Mouse (Mus musculus): Measurements from ENCODE around the gene Pms1.
A peak's percentile ranks its signal among the peaks of the same experiment; 100 is the strongest.
"Not testable (repeated sequence)": the region's sequence is repeated elsewhere in the genome, so short reads cannot be mapped to it uniquely, and the experiment has no call there.

Pms1 gene

GRCm38 (mm10) chr1:53296581-53297383, at the start of gene Pms1, which contains the start of the genes Ormdl1 and Gm28778:
Gene Pms1, minus strand, starts transcription at chr1:53297018.
Gene Ormdl1, plus strand, starts transcription at chr1:53297095.
Gene Gm28778, plus strand, starts transcription at chr1:53297111.
- DNase-seq: peak; percentile 97

DNA sequence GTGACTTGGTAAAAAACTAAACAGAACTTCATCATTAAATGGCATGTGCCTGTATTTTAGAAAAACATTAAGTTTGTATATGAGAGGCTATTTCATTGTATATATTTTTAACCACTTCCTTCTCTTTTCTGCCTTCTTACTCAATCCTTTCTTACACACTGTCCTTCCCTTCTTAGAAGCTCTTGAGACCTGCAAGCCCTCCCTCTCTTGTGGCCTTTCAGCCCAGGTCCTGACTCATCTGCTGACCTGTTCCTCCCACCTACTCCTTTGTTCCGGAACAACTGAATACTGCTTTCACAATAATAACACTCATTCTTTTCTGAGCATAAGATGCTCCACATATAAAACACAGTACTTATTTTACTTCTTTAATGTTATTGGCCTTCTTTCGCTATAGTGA, 44.3 kb upstream of the Pms1 start:
- no peak for DNase-seq

- DNase-seq: not testable (repeated sequence)
Observed at GRCm38 (mm10) chr1:53337403-53337802, 40.6 kb upstream of the Pms1 start.

DNA sequence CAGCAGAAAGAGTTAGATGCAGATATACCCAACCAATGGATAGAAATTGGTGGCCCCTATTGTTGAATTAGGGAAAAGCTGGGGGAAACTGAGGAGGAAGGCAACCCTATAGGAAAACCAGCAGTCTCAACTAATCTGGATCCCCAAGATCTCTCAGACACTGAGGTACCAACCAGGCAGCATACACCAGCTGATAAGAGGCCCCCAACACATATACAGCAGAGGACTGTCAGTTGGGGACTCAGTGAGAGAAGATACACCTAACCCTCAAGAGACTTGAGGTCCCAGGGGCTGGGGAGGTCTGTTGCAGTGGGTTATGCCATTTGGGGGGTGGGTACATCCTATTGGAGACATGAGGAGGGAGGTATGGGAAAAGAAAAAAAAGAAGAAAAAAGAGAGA, 38.6 kb upstream of the Pms1 start:
- no peak for DNase-seq

DNA sequence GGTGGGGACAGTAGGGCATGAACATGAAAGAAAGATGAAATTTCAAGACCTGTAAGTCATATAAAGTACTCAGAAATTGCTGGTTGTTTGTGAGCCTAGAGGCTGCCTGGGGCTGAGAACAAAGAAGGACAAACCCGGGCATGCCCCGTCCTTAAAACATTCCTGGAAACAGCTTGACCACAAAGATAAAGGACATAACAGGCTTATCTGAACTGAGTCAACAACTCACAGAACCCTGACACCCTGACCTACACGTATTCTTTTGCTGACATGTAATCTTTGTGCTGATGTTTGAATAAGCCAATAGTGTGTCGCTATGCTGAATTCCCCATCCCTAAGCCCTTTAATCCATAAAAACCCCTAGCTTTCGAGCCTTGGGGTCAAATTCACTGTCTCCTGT, 36.7 kb upstream of the Pms1 start:
- not testable (repeated sequence) for DNase-seq

GRCm38 (mm10) chr1:53324827-53325494, 28.1 kb upstream of the Pms1 start:
- no peak for DNase-seq

DNA sequence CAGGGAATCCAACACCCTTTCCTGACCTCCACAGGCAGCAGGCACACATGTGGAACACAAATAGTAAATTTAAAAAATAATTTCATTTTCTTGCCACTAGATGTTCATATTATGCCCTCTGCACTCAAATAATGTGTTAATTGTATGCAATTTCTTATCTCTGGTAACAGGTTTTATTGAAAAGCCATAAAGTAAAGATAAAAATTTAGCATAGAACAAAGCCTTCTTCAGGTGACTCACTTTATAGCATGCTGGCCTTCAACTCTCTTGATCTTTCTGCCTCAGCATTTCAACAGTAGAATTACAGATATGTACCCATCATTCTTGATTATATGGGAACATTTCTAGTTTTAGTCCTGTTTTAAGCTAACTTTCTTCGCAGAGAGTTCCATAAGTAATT, 27.5 kb upstream of the Pms1 start:
- no peak for DNase-seq

- no peak for DNase-seq
Observed at GRCm38 (mm10) chr1:53323254-53323653, 26.4 kb upstream of the Pms1 start.

GRCm38 (mm10) chr1:53321662-53322344, 25.0 kb upstream of the Pms1 start:
- no peak for DNase-seq

- peak; percentile 84 for DNase-seq
Observed at GRCm38 (mm10) chr1:53312989-53313967, 16.5 kb upstream of the Pms1 start, which contains the start of gene Osgepl1. Gene Osgepl1, plus strand, starts transcription at chr1:53313624.

GRCm38 (mm10) chr1:53300506-53300905, 3.7 kb upstream of the Pms1 start:
- DNase-seq: no peak

DNA sequence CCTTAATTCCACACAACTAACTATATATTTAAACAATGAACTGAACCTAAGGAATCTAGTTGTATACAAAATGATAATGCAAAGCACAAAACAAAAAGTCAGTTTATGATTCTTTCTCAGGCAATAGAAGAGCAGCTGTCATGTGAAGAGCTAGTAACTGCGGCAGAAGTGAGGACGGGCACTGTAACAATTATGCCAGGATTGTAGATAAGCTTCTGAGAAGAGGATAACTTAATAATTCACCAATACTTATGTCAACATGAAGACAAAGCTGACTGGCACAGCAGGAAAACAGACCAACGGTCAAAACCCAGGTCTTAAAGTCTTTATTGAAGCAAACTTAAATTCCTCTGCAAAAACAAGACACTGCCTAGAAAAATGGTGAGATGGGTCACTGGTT, 5.6 kb downstream of the Pms1 start:
- DNase-seq: peak; percentile 21

DNA sequence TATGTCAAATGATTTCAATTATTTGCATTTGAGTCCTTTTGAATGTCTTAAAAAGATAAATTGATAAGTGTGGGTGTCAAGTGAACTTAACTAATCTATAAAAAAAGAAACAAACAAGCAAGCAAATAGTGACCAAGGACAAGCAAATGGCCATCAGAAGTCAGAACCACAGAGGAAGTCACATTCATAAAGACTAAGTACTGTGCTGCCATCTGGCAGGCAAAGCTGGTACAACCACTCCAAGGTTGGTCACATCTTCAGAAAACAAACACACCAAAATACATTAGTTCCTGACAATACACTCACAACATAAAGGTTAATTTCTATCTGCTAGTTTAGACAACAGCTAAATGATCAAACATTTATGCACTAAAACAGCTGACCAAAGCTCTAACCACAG, 24.2 kb downstream of the Pms1 start:
- peak; percentile 34 for DNase-seq

DNA sequence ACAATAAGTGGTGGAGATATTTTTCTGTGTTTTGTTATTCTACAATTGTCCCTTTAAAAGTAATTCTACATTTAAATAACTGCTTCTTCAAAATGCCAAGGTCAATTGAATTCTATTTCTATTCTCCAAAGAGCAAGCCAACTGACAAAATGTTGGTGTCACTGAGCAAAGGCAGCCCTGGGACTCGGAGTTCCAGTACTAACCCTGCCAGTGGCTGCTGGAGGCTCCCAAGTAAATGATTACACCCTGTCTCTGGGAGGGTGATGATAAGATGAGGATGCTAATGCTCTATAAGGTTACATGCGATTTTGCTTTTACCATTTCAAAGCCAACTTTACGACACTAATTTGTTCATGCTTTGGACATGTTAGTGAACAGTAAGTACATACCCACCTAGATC, 26.9 kb downstream of the Pms1 start:
- DNase-seq: no peak

- DNase-seq: not testable (repeated sequence)
Observed at GRCm38 (mm10) chr1:53264958-53265612, 31.7 kb downstream of the Pms1 start.

DNA sequence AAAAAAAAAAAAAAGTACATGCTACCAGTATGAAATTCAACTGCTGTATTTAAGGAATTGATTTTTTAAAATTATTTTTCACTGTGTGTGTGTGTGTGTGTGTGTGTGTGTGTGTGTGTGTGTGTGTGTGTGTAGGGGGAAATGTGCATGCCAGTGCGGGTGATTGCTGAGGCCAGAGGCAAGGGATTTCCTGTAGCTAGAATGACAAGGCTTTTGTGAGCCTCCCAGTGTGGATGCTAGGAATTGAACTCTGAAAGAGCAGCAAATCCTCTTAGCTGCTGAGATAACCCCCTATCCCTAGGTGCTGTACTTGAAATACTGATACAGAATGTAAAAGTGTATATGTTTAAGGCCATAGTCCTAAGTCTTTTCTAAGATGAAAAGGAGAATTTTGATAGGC, 70.8 kb downstream of the Pms1 start:
- no peak for DNase-seq

GRCm38 (mm10) chr1:53225616-53226015, 71.2 kb downstream of the Pms1 start:
- no peak for DNase-seq

- DNase-seq: no peak
Observed at GRCm38 (mm10) chr1:53224775-53225174, 72.0 kb downstream of the Pms1 start.

DNA sequence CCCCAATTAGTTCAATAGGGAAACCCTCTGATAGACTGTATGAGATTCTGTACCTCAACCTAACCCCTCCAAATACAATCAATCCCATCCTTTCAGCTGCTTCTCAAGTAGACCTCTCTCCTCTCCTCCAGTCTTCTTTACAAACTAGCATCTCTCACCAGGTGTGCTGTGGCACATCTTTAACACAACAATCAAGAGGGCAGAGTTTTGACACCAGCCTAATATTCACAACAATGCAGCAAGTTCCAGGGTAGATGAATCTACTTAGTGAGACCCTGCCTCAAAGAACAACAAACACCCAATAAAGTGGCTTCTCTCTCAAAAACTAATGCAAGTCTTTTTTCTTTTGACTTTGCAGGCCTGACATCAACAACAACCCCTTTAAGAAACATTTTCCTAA, 86.7 kb downstream of the Pms1 start:
- DNase-seq: no peak

GRCm38 (mm10) chr1:53203902-53204301, 92.9 kb downstream of the Pms1 start:
- no peak for DNase-seq

- no peak for DNase-seq
Observed at GRCm38 (mm10) chr1:53201630-53202199, 95.1 kb downstream of the Pms1 start.
